Mouse (Mus musculus) myocyte (in vitro differentiated cells): Measurements from ENCODE around the gene Gspt1. TPM values are rescaled to one million over a fixed set of nuclear protein-coding genes. Genes with fewer than 3 reads are reported as not detected.
"Not testable (repeated sequence)": the region's sequence is repeated elsewhere in the genome, so short reads cannot be mapped to it uniquely, and the experiment has no call there.

Experiments
- H3K27me3 ChIP-seq: one replicate; pipeline ENCODE4 v1.6.1; 2011; ENCODE audit not compliant: control insufficient read depth, insufficient read depth, insufficient read length
- H3K36me3 ChIP-seq: one replicate; pipeline ENCODE4 v1.6.1; 2011; ENCODE audit not compliant: control insufficient read depth, insufficient read depth
- H3K4me2 ChIP-seq: one replicate; pipeline ENCODE4 v1.6.1; 2011; ENCODE audit warnings: low read depth, control low read depth
- H3K4me3 ChIP-seq: one replicate; pipeline ENCODE4 v1.5.1; 2011; ENCODE audit warnings: mild to moderate bottlenecking, control low read depth, moderate library complexity
- H3K79me2 ChIP-seq: one replicate; pipeline ENCODE4 v1.6.1; 2011; ENCODE audit not compliant: control insufficient read depth, insufficient read depth
- H3ac ChIP-seq: one replicate; pipeline ENCODE4 v1.6.1; 2011; ENCODE audit not compliant: control insufficient read depth, insufficient read length
- CEBPB ChIP-seq: IDR thresholded peaks from 2 replicates; pipeline ENCODE4 v1.6.1; 2011; ENCODE audit warnings: mild to moderate bottlenecking, moderate library complexity; ENCODE audit not compliant: poor library complexity, insufficient read depth, severe bottlenecking
- E2F4 ChIP-seq: IDR thresholded peaks from one replicate; pipeline ENCODE4 v1.6.1; 2011; ENCODE audit warnings: mild to moderate bottlenecking, control low read depth, moderate library complexity; ENCODE audit not compliant: insufficient read depth
- MAX ChIP-seq: IDR thresholded peaks from one replicate; pipeline ENCODE4 v1.6.1; 2011; ENCODE audit warnings: low read depth, mild to moderate bottlenecking, control low read depth
- MYOD1 ChIP-seq, 3 experiments: IDR thresholded peaks; one replicate each; pipeline ENCODE4 v1.6.1; 2011; ENCODE audit warnings: control low read depth in 2 of 3, low read depth in 2 of 3, mild to moderate bottlenecking in 2 of 3, moderate library complexity in 1 of 3; ENCODE audit not compliant: insufficient read length in 2 of 3, control insufficient read depth in 1 of 3
- MYOG ChIP-seq, 3 experiments: IDR thresholded peaks; one replicate each; pipeline ENCODE4 v1.6.1; 2011; ENCODE audit warnings: control low read depth in 2 of 3, low read depth in 2 of 3, mild to moderate bottlenecking in 2 of 3; ENCODE audit not compliant: insufficient read length in 2 of 3, control insufficient read depth in 1 of 3, insufficient read depth in 1 of 3
- POLR2A ChIP-seq: IDR thresholded peaks from one replicate; pipeline ENCODE4 v1.6.1; 2011; ENCODE audit warnings: low read depth, mild to moderate bottlenecking, control low read depth, moderate library complexity; ENCODE audit not compliant: insufficient read length
- POLR2AphosphoS2 ChIP-seq: IDR thresholded peaks from one replicate; pipeline ENCODE4 v1.6.1; 2011; ENCODE audit warnings: low read depth, control low read depth; ENCODE audit not compliant: insufficient read length
- REST ChIP-seq: IDR thresholded peaks from one replicate; pipeline ENCODE4 v1.6.1; 2011; ENCODE audit warnings: mild to moderate bottlenecking, control low read depth, moderate library complexity; ENCODE audit not compliant: insufficient read depth, insufficient read length
- SRF ChIP-seq: IDR thresholded peaks from one replicate; pipeline ENCODE4 v1.6.1; 2011; ENCODE audit warnings: low read depth; ENCODE audit not compliant: control insufficient read depth, insufficient read length
- TCF12 ChIP-seq: IDR thresholded peaks from one replicate; pipeline ENCODE4 v1.6.1; 2011; ENCODE audit warnings: mild to moderate bottlenecking, control low read depth; ENCODE audit not compliant: poor library complexity, insufficient read depth, severe bottlenecking
- TCF3 ChIP-seq: IDR thresholded peaks from one replicate; pipeline ENCODE4 v1.6.1; 2011; ENCODE audit warnings: low read depth, control low read depth; ENCODE audit not compliant: insufficient read length
- USF1 ChIP-seq: IDR thresholded peaks from one replicate; pipeline ENCODE4 v1.6.1; 2011; ENCODE audit warnings: low read depth, mild to moderate bottlenecking, control low read depth, moderate library complexity
- polyA plus RNA-seq: library from polyadenylated mRNA; unstranded; fragments of >200 nt; fragmentation: generic; extraction: Trizol; gene quantifications from one replicate; pipeline ENCODE4 v1.2.1, GENCODE M21; 2012; ENCODE audit warnings: missing spikeins

Gspt1 gene
- 54.9 TPM for polyA plus RNA-seq

DNA sequence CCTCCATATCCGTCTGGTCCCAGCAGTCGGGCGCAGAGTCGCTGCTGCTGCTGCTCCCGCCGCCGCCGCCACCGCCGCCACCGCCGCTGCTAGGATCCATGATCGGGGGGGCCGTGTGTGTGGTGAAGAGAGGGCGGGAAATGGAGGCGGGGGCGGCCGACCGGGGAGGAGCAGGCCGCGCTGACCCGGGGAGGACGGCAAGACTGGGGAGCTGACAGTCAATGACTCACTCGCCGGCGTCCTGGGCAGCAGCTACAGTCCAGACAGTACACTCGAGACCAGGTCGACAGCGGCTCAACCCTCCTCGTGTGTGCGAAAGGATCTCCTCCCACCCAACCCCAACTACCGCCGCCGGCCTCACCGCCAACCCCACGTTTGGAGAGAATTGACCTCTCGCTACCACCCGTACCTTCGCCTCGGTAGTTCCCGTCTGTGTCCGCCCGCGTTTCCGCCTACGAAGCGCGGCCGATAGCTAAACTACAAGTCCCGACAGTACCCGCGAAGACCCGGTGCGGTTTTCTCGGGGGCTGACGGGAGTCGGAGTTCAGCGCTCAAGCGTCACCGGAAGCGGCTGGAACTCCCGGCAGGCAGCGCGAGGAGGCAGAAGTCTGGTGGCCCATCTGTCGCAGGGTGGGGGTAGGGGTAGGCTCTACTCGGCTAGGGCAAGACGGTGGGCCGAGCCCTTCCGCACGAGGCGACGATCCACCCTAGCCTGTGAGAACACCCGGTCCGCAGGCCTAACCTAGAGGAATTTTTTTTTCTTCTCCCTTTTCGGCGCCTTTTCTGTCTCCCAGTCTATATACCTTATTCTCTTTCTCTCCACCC, at the start of gene Gspt1:
Gene Gspt1 (minus strand): TSS at position 428 of the 825 bp plus-strand sequence.
- Histone ChIP-seq H3K36me3 (no peaks in the 10 kb centered on the region), H3K4me2 (peak within 1 kb of the TSS; percentile 98), H3K79me2 (peaks cover 43% of the 10 kb centered on the region), H3K27me3 (no peaks in the 10 kb centered on the region), H3ac (peak within 1 kb of the TSS; percentile 89), H3K4me3 (peak within 1 kb of the TSS; percentile 67)
- TF ChIP-seq REST: peak; percentile 39
- TF ChIP-seq POLR2AphosphoS2: peak; percentile 98
- no peak for TF ChIP-seq SRF
- TF ChIP-seq MAX: peak; percentile 2
- peak in 2 of 3 experiments; percentile 84 to 88 for TF ChIP-seq MYOD1 (IDR thresholded peaks at IDR 0.05; ENCODE audit: control insufficient read depth in 1 of 3, insufficient read length in 2 of 3, low read depth in 2 of 3)
- TF ChIP-seq USF1: no peak
- TF ChIP-seq TCF3: no peak
- peak in 2 of 3 experiments; percentile 75 to 87 for TF ChIP-seq MYOG (IDR thresholded peaks at IDR 0.05; ENCODE audit: control insufficient read depth in 1 of 3, insufficient read depth in 1 of 3, insufficient read length in 2 of 3, low read depth in 2 of 3)
- TF ChIP-seq E2F4: peak; percentile 22
- no peak for TF ChIP-seq TCF12
- no peak for TF ChIP-seq CEBPB
- TF ChIP-seq POLR2A: peak; percentile 90

DNA sequence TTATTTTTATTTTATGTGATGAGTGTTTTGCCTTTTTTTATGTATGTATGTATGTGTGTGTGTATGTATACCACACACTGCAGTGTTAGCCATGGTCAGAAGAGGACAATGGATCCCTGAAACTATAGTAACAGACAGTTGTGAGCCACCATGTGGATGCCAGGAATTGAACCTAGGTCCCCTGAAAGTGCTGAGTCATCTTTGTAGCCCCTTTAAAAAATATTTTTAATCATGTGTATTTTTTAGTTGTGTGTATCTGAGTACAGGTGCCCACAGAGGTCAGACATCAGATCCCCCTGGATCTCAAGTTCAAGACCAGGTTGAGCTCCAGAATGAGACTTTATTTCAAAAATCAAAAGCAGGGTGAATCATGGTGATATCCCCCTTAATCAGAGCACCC, 49.6 kb upstream of the Gspt1 start:
- H3K4me3 ChIP-seq: no peak overlapping the region
- no peak overlapping the region for H3K4me2 ChIP-seq
- no peaks in the 10 kb centered on the region for H3K36me3 ChIP-seq
- H3K27me3 ChIP-seq: no peaks in the 10 kb centered on the region
- TF ChIP-seq SRF (no peak), POLR2AphosphoS2 (no peak), MAX (no peak), TCF3 (no peak), E2F4 (no peak), USF1 (no peak), CEBPB (no peak), TCF12 (no peak), REST (no peak), MYOG (IDR thresholded peaks at IDR 0.05; ENCODE audit: control insufficient read depth in 1 of 3, insufficient read depth in 1 of 3, insufficient read length in 2 of 3, low read depth in 2 of 3) (no peak), MYOD1 (IDR thresholded peaks at IDR 0.05; ENCODE audit: control insufficient read depth in 1 of 3, insufficient read length in 2 of 3, low read depth in 2 of 3) (no peak), POLR2A (no peak)
- no peaks in the 10 kb centered on the region for H3K79me2 ChIP-seq
- H3ac ChIP-seq: no peak overlapping the region

DNA sequence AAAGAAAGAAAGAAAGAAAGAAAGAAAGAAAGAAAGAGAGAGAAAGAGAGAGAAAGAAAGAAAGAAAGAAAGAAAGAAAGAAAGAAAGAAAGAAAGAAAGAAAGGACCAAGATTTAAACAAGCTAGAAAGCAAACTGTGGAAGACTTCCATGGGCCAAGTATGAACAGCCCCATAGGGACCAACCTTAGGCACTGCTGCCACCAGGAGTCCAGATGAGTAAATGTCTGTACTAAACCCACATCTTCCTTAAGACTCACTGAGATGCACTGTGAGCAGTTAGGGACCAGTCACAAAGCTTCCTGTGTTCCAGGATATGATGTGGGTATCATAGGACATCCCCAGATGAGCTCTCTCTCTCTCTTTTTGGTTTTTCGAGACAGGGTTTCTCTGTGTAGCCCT, 43.6 kb upstream of the Gspt1 start:
- H3K4me3 ChIP-seq, H3K36me3 ChIP-seq, H3ac ChIP-seq, H3K27me3 ChIP-seq, H3K4me2 ChIP-seq, H3K79me2 ChIP-seq: not testable (repeated sequence)

DNA sequence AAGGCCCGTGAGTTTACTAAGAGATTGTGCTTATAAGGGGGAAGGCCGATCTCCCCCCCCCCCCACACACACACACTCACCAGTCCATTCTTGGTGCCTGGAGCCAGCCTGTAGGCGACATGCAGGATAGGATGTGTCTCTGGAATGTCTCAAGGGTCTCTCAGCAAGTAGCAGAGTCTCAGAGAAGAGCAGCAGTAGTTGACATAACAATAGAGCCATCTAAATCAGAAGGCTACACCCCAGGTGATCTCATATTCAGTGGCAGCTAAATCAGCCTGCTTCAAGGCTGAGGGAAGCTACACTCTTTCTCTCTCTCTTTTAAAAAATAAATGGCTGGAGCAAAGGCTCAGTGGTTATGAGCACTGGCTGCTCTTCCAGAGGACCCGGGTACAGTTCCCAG, 41.5 kb upstream of the Gspt1 start:
- H3K36me3 ChIP-seq, H3K27me3 ChIP-seq, H3K4me3 ChIP-seq, H3K4me2 ChIP-seq, H3ac ChIP-seq, H3K79me2 ChIP-seq: not testable (repeated sequence)

DNA sequence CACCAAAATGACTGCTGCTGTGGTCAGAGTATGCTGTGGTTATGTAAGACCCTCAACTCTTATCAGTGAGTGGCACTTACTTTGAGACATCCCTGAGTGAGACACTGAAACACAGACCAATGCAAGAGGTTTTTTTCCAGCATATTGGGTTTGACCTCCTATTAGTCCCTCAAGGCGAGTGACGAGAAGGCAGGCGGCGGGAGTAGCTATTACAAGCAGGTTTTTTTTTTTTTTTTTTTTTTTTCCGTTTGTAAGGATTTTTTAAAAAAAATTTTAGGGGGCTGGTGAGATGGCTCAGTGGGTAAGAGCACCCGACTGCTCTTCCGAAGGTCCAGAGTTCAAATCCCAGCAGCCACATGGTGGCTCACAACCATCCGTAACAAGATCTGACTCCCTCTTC, 34.7 kb upstream of the Gspt1 start:
- H3K4me2 ChIP-seq, H3K36me3 ChIP-seq, H3K27me3 ChIP-seq, H3K79me2 ChIP-seq, H3ac ChIP-seq, H3K4me3 ChIP-seq: not testable (repeated sequence)

DNA sequence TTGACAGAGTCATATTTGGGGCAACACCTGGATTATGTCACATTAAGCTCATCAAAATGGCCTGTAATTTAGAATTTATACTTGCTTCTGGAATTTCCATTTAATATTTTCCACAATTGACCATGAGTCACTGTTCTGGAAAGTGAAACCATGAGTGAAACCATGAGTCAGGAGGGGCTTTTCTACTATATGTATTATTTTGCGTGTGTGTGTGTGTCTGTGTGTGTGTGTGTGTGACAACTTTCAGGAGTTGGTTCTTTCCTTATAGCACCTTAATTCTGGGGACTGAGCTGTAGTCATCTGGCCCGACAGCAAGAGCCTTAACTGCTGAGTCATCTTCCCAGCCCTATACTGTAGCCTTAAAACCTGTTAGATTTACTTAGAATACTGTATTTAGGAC, 31.8 kb upstream of the Gspt1 start:
- Histone ChIP-seq H3K79me2 (no peaks in the 10 kb centered on the region), H3ac (no peak overlapping the region), H3K4me3 (no peak overlapping the region), H3K36me3 (no peaks in the 10 kb centered on the region), H3K27me3 (no peaks in the 10 kb centered on the region), H3K4me2 (peak overlapping the region; percentile 50)
- no peak for TF ChIP-seq SRF
- no peak for TF ChIP-seq USF1
- no peak for TF ChIP-seq MAX
- TF ChIP-seq MYOG (IDR thresholded peaks at IDR 0.05; ENCODE audit: control insufficient read depth in 1 of 3, insufficient read depth in 1 of 3, insufficient read length in 2 of 3, low read depth in 2 of 3): no peak
- TF ChIP-seq TCF12: no peak
- no peak for TF ChIP-seq POLR2AphosphoS2
- TF ChIP-seq CEBPB: no peak
- no peak for TF ChIP-seq POLR2A
- no peak for TF ChIP-seq E2F4
- no peak for TF ChIP-seq REST
- no peak for TF ChIP-seq MYOD1 (IDR thresholded peaks at IDR 0.05; ENCODE audit: control insufficient read depth in 1 of 3, insufficient read length in 2 of 3, low read depth in 2 of 3)
